ENCODE assay signal across 16 mouse cellular contexts in the genomic region with DNA sequence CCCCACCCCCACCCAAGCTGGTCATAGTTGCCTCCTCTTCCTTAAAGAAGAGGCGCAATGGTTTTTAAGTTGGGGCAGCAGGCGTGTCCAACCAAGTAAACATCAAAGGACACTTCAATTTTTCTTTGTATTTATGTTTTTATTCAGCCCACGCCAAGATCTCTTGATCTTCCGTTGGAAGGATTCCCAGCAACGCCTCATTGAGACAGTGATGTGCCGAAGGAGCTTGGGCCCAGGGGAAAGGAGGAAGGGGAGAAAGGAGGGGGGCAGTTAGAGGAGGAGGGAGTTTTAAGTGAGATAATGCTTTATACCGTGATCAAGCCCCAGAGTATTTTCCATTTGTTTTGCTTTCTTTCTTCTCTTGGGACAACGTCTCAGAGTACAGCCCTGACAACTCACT.
"Had no signal": no experiment of that assay in that cellular context is flagged by ENCODE, and none has a peak within 500 bp of the region (broad histone marks: within the 10 kb centered on the region; RNA-seq: fewer than 3 reads in every experiment).

No protein-coding gene starts in this region.

- H3K4me3 ChIP-seq: liver, embryonic 13.5 days; liver, embryonic 15.5 days; lung, embryonic 15.5 days; megakaryocyte, embryonic 14.5 days; midbrain, embryonic 13.5 days; midbrain, embryonic 15.5 days; neural tube, embryonic 12.5 days; stomach, embryonic 15.5 days had no signal

- H3K4me2 ChIP-seq: liver, embryonic 13.5 days; liver, embryonic 15.5 days; lung, embryonic 15.5 days; midbrain, embryonic 11.5 days; midbrain, embryonic 13.5 days; midbrain, embryonic 15.5 days; neural tube, embryonic 12.5 days; stomach, embryonic 15.5 days had no signal

- H3K27ac ChIP-seq: liver, embryonic 13.5 days; liver, embryonic 15.5 days; lung, embryonic 15.5 days; macrophage; midbrain, embryonic 13.5 days; midbrain, embryonic 15.5 days; neural tube, embryonic 12.5 days; stomach, embryonic 15.5 days; stomach, postnatal 0 days had no signal

- H3K27me3 ChIP-seq: liver, embryonic 13.5 days; liver, embryonic 15.5 days; lung, embryonic 15.5 days; megakaryocyte, embryonic 14.5 days; midbrain, embryonic 13.5 days; midbrain, embryonic 15.5 days; neural tube, embryonic 12.5 days; stomach, embryonic 15.5 days had no signal

- DNase-seq: liver, embryonic 13.5 days; liver, postnatal 0 days; right cerebral cortex, postnatal 14 days; thymus, adult 2 months; thymus, postnatal 25 days; thymus, postnatal 4 days had no signal

- H3K9me3 ChIP-seq: liver, embryonic 13.5 days; lung, embryonic 15.5 days; midbrain, embryonic 13.5 days; midbrain, embryonic 15.5 days; stomach, embryonic 15.5 days had no signal

- H3K4me1 ChIP-seq: neural tube, embryonic 12.5 days had no signal

- ATAC-seq: liver, postnatal 0 days; midbrain, embryonic 13.5 days; midbrain, embryonic 15.5 days had no signal

- H3K36me3 ChIP-seq: lung, embryonic 15.5 days; midbrain, embryonic 13.5 days; midbrain, embryonic 15.5 days had no signal

- H3K9ac ChIP-seq: liver, embryonic 13.5 days; liver, embryonic 15.5 days; liver, postnatal 0 days; lung, embryonic 15.5 days; midbrain, embryonic 13.5 days; midbrain, embryonic 15.5 days; neural tube, embryonic 12.5 days; stomach, embryonic 15.5 days had no signal
